Mouse (Mus musculus) lung, postnatal 0 days (tissue): Measurements from ENCODE around the gene Ankrd33b. TPM values are rescaled to one million over a fixed set of nuclear protein-coding genes. Genes with fewer than 3 reads are reported as not detected.

Experiments
- ATAC-seq: fragments of 200-750 bp; cut with Nextera tagmentation; 2 replicates; pipeline ENCODE4 v1.8.0; 2017; ENCODE audit warnings: moderate library complexity
- DNase-seq: peaks from one replicate; pipeline ENCODE4 v3.0.0-alpha.2; 2016; ENCODE audit warnings: low spot score
- H3K27ac ChIP-seq: fragments of 300-500 bp; sonication (generic); 2 replicates; pipeline ENCODE4 v1.5.1; 2014; ENCODE audit warnings: antibody characterized with exemption, mild to moderate bottlenecking, low read length, mixed read lengths
- H3K27me3 ChIP-seq: fragments of 300-500 bp; sonication (generic); replicated peaks from 2 replicates; pipeline ENCODE4 v1.6.1; 2014; ENCODE audit warnings: low read length, mixed read lengths; ENCODE audit not compliant: insufficient read depth
- H3K36me3 ChIP-seq: fragments of 300-500 bp; sonication (generic); 2 replicates; pipeline ENCODE4 v1.6.1; 2014; ENCODE audit warnings: low read length, mixed read lengths; ENCODE audit not compliant: insufficient read depth
- H3K4me1 ChIP-seq: fragments of 300-500 bp; sonication (generic); 2 replicates; pipeline ENCODE4 v1.6.1; 2014; ENCODE audit warnings: antibody characterized with exemption, low read depth, low read length, mixed read lengths; ENCODE audit not compliant: insufficient read depth
- H3K4me2 ChIP-seq: fragments of 300-500 bp; sonication (generic); replicated peaks from 2 replicates; pipeline ENCODE4 v1.6.1; 2014; ENCODE audit warnings: low read depth, mild to moderate bottlenecking, low read length, moderate library complexity, mixed read lengths
- H3K4me3 ChIP-seq: fragments of 300-500 bp; sonication (generic); 2 replicates; pipeline ENCODE4 v1.5.1; 2014; ENCODE audit warnings: low read depth, low read length
- H3K9ac ChIP-seq: fragments of 300-500 bp; sonication (generic); replicated peaks from 2 replicates; pipeline ENCODE4 v1.6.1; 2014; ENCODE audit warnings: low read depth, mild to moderate bottlenecking
- H3K9me3 ChIP-seq: fragments of 300-500 bp; sonication (generic); 2 replicates; pipeline ENCODE4 v1.6.1; 2016; ENCODE audit warnings: low read length, mixed read lengths
- CTCF ChIP-seq: IDR thresholded peaks from 2 replicates; pipeline ENCODE4 v1.5.1; 2016; ENCODE audit warnings: antibody characterized with exemption, mild to moderate bottlenecking
- EP300 ChIP-seq: IDR thresholded peaks from 2 replicates; pipeline ENCODE4 v1.6.1; 2016; ENCODE audit warnings: antibody characterized with exemption, mild to moderate bottlenecking, control low read depth
- WGBS: fragments of 180-500 bp; shearing (Covaris S2); extraction: QIAGEN DNeasy Blood & Tissue Kit; methylation state at CpG from one replicate; pipeline ENCODE4 v1.1.7; 2014; 5-methylcytosine and 5-hydroxymethylcytosine counted together
- polyA plus RNA-seq: library from polyadenylated mRNA; unstranded; fragments of >200 nt; fragmentation: Nextera tagmentation; extraction: Ambion mirVana; gene quantifications from 2 replicates; pipeline ENCODE4 v1.2.1, GENCODE M21; 2015

The Ankrd33b gene
- polyA plus RNA-seq, 1 experiment from 2014 or later: 19.8 TPM

- Histone ChIP-seq H3K36me3 (no peaks in the 10 kb centered on the region), H3K9me3 (no peaks in the 10 kb centered on the region), H3K4me2 (no peak overlapping the region), H3K27ac (no peak overlapping the region), H3K27me3 (no peaks in the 10 kb centered on the region), H3K9ac (no peak overlapping the region), H3K4me1 (no peaks in the 10 kb centered on the region), H3K4me3 (no peak overlapping the region)
- WGBS: 72% methylated on average over 10 of the region's 10 CpGs
- no peak for TF ChIP-seq EP300
- no peak for TF ChIP-seq CTCF
- ATAC-seq (no peak), DNase-seq (no peak)
Observed at GRCm38 (mm10) chr15:31261094-31261493, 106.4 kb downstream of the Ankrd33b start.

GRCm38 (mm10) chr15:31258693-31259439 is 108.7 kb downstream of the Ankrd33b start:
- ATAC-seq (peak; percentile 26), DNase-seq (peak; percentile 41)
- Histone ChIP-seq H3K27me3 (no peaks in the 10 kb centered on the region), H3K9ac (no peak overlapping the region), H3K27ac (peak overlapping the region; percentile 70), H3K4me3 (no peak overlapping the region), H3K9me3 (no peaks in the 10 kb centered on the region), H3K36me3 (no peaks in the 10 kb centered on the region), H3K4me2 (no peak overlapping the region; the same call in 1 of the 2 replicates), H3K4me1 (no peaks in the 10 kb centered on the region)
- 71% methylated on average over 18 of the region's 18 CpGs for WGBS
- TF ChIP-seq CTCF (peak; percentile 76), EP300 (no peak)

- Histone ChIP-seq H3K9me3 (no peaks in the 10 kb centered on the region), H3K36me3 (no peaks in the 10 kb centered on the region), H3K9ac (no peak overlapping the region), H3K27ac (peak overlapping the region; percentile 70), H3K4me2 (no peak overlapping the region; the same call in 1 of the 2 replicates), H3K4me3 (no peak overlapping the region), H3K27me3 (no peaks in the 10 kb centered on the region), H3K4me1 (no peaks in the 10 kb centered on the region)
- ATAC-seq (peak; percentile 84), DNase-seq (peak; percentile 88)
- TF ChIP-seq EP300: peak; percentile 96
- TF ChIP-seq CTCF: no peak
- WGBS: 30% methylated on average over 21 of the region's 21 CpGs
Observed at GRCm38 (mm10) chr15:31258029-31258692, 109.4 kb downstream of the Ankrd33b start.

- Histone ChIP-seq H3K9ac (no peak overlapping the region), H3K9me3 (no peaks in the 10 kb centered on the region), H3K4me1 (no peaks in the 10 kb centered on the region), H3K27ac (peak overlapping the region; percentile 69), H3K4me3 (no peak overlapping the region), H3K36me3 (no peaks in the 10 kb centered on the region), H3K4me2 (no peak overlapping the region), H3K27me3 (no peaks in the 10 kb centered on the region)
- peak; percentile 65 for DNase-seq
- WGBS: 71% methylated on average over 1 of the region's 1 CpGs
- TF ChIP-seq CTCF: no peak
- no peak for TF ChIP-seq EP300
- ATAC-seq: peak; percentile 26
Observed at GRCm38 (mm10) chr15:31257329-31257728, 110.2 kb downstream of the Ankrd33b start.

GRCm38 (mm10) chr15:31255762-31256161 is 111.8 kb downstream of the Ankrd33b start:
- Histone ChIP-seq H3K27me3 (no peaks in the 10 kb centered on the region), H3K9me3 (no peaks in the 10 kb centered on the region), H3K9ac (no peak overlapping the region), H3K36me3 (no peaks in the 10 kb centered on the region), H3K4me2 (no peak overlapping the region), H3K4me1 (no peaks in the 10 kb centered on the region), H3K27ac (no peak overlapping the region), H3K4me3 (no peak overlapping the region)
- 58% methylated on average over 6 of the region's 6 CpGs for WGBS
- TF ChIP-seq EP300: no peak
- TF ChIP-seq CTCF: no peak
- ATAC-seq (no peak), DNase-seq (no peak)

- H3K36me3 ChIP-seq: no peaks in the 10 kb centered on the region
- ATAC-seq: no peak
- no peak overlapping the region for H3K4me3 ChIP-seq
- H3K9ac ChIP-seq: no peak overlapping the region
- TF ChIP-seq EP300 (no peak), CTCF (no peak)
- no peak for DNase-seq
- no peaks in the 10 kb centered on the region for H3K27me3 ChIP-seq
- H3K4me1 ChIP-seq: no peaks in the 10 kb centered on the region
- H3K4me2 ChIP-seq: no peak overlapping the region
- 76% methylated on average over 9 of the region's 9 CpGs for whole genome bisulfite sequencing
- no peak overlapping the region for H3K27ac ChIP-seq
- no peaks in the 10 kb centered on the region for H3K9me3 ChIP-seq
Observed at GRCm38 (mm10) chr15:31254939-31255535, 112.5 kb downstream of the Ankrd33b start.
